Mouse (Mus musculus): ENCODE results near the gene Rell1. TPM values are rescaled to one million over a fixed set of nuclear protein-coding genes. Genes with fewer than 3 reads are reported as not detected.

Gene Rell1
- total and polyA plus RNA-seq, 2 experiments from 2014 or later = 5.8 to 8.0 TPM

DNA sequence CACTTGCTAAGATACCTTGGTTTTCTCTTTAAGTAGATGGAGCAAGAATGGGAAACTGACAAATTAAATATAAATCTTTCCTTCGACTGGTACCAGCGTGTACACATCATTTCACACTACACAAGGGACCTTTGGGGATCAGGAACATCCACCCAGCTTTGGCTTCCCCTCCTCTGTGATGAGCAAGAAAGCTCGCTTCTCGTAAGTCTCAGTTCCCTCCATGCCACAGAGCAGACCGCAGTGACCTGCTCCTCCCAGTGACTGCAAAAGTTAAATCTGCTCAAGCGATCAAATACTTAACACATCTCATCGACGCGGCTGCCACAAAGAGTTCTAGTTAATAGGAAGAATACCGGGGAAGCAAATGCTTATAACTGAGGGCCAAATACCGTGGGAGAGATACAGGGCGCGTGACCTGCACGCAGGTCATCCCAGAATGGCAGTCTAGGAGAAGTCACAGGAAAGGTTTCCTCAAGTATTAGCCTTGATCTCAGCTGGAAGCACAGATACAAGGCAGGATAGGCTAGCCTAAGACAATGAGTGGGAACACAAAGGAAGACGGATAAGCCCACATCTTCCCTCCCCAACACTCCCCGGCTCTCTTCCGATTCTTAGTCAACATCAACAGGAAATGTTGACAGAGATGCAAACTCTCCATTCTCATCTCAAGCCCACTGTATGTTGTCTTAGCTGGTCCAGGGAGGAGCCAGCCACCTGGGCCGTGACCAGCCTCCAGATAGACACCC is 9.6 kb downstream of the Rell1 start:
- no peak for TF ChIP-seq CTCF (IDR thresholded peaks at IDR 0.05; ENCODE audit: low read depth)
- no peak for TF ChIP-seq EP300 (IDR thresholded peaks at IDR 0.05; ENCODE audit: low read depth)
- no peak for DNase-seq (ENCODE audit: low spot score)
- Histone ChIP-seq H3K9ac (replicated peaks; ENCODE audit: low read depth, low read length) (no peak overlapping the region), H3K27ac (ENCODE audit: low read depth) (no peak overlapping the region), H3K4me3 (ENCODE audit: low read depth, low read length) (no peak overlapping the region), H3K4me1 (ENCODE audit: control insufficient read depth, insufficient read depth) (no peaks in the 10 kb centered on the region), H3K36me3 (replicated peaks; ENCODE audit: control insufficient read depth, insufficient read depth, low read length) (no peaks in the 10 kb centered on the region), H3K27me3 (ENCODE audit: control insufficient read depth, insufficient read depth, low read length) (no peaks in the 10 kb centered on the region), H3K9me3 (replicated peaks; ENCODE audit: control insufficient read depth, low read length) (no peaks in the 10 kb centered on the region), H3K4me2 (ENCODE audit: low read depth, low read length) (no peak overlapping the region)
- ATAC-seq (ENCODE audit: insufficient read depth, low read depth) = no peak
- 67% methylated on average over 18 of the region's 18 CpGs for WGBS

DNA sequence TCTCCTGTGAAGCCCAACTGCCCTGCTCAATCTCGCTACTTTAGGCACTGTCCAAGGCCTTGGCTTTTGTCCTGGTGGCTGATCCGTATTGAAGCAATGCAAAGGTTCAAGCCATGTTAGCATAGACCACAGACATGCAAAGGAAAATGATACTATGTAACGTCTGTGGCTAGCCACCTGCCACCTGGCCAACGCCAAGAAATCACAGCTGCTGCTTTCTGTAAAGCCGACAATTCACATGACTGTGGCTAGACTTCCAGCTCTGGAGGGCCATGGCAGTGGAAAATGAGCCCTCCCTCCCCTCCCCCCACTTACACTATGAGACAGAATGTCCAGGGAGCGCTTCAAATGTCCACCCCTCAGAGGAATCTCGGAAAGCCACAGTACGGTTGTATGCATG is 11.1 kb downstream of the Rell1 start:
- ATAC-seq (ENCODE audit: insufficient read depth, low read depth) = no peak
- Histone ChIP-seq H3K4me2 (ENCODE audit: low read depth, low read length) (no peak overlapping the region), H3K27ac (ENCODE audit: low read depth) (no peak overlapping the region), H3K9me3 (replicated peaks; ENCODE audit: control insufficient read depth, low read length) (no peaks in the 10 kb centered on the region), H3K4me1 (ENCODE audit: control insufficient read depth, insufficient read depth) (no peaks in the 10 kb centered on the region), H3K36me3 (replicated peaks; ENCODE audit: control insufficient read depth, insufficient read depth, low read length) (no peaks in the 10 kb centered on the region), H3K9ac (replicated peaks; ENCODE audit: low read depth, low read length) (no peak overlapping the region), H3K27me3 (ENCODE audit: control insufficient read depth, insufficient read depth, low read length) (no peaks in the 10 kb centered on the region), H3K4me3 (ENCODE audit: low read depth, low read length) (no peak overlapping the region)
- 69% methylated on average over 8 of the region's 8 CpGs for WGBS
- no peak for TF ChIP-seq CTCF (IDR thresholded peaks at IDR 0.05; ENCODE audit: low read depth)
- TF ChIP-seq EP300 (IDR thresholded peaks at IDR 0.05; ENCODE audit: low read depth) = no peak
- no peak for DNase-seq (ENCODE audit: low spot score)

DNA sequence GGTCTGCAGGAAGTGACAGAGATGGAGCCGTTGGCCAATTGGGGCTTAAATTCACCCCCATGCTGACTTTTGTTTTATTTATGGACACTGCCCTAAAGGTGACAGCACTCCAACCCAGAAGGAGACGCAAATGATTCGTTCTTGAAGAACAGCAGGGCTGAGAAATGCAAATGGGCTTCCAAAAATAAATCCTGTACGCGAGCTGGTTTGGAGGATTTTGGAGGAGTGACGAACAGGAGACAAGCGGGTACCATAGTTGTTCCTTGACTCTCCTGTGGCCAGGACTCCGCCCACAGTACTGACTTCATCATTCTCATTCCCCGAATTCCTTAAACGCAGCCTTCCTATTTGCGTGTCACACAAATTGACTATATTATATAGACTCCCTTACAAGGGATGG is 12.3 kb downstream of the Rell1 start:
- DNase-seq (ENCODE audit: low spot score) (no peak), ATAC-seq (ENCODE audit: insufficient read depth, low read depth) (no peak)
- WGBS = 55% methylated on average over 11 of the region's 11 CpGs
- Histone ChIP-seq H3K36me3 (replicated peaks; ENCODE audit: control insufficient read depth, insufficient read depth, low read length) (no peaks in the 10 kb centered on the region), H3K27ac (ENCODE audit: low read depth) (no peak overlapping the region), H3K4me3 (ENCODE audit: low read depth, low read length) (no peak overlapping the region), H3K27me3 (ENCODE audit: control insufficient read depth, insufficient read depth, low read length) (no peaks in the 10 kb centered on the region), H3K9me3 (replicated peaks; ENCODE audit: control insufficient read depth, low read length) (no peaks in the 10 kb centered on the region), H3K4me2 (ENCODE audit: low read depth, low read length) (no peak overlapping the region), H3K9ac (replicated peaks; ENCODE audit: low read depth, low read length) (no peak overlapping the region), H3K4me1 (ENCODE audit: control insufficient read depth, insufficient read depth) (no peaks in the 10 kb centered on the region)
- TF ChIP-seq CTCF (IDR thresholded peaks at IDR 0.05; ENCODE audit: low read depth) (no peak), EP300 (IDR thresholded peaks at IDR 0.05; ENCODE audit: low read depth) (no peak)

DNA sequence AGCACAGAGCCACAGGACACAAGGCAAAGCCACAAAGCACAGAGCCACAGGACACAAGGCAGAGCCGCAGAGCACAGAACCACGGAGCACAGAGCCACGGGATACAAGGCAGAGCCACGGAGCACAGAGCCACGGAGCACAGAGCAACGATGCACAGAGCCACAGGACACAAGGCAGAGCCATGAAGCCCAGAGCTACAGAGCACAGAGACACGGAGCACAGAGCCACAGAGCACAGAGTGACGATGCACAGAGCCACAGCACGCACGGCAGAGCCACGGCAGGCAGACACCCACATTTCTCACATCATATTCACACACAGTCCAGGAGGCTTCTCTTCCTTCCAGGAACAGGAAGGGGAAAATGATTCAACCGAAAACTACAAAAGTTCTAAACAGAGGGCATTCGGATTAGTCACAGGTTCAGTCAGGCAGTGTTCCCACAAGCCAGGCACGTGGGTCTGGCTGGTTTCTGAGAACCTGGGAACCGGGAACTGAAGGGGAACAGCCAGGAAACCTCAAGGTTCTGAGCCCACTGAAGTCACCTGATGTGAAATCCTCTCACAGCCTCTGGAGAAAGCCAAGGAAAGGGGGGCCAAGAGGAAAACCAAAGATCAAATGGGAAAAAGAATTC is 15.2 kb downstream of the Rell1 start:
- Histone ChIP-seq H3K9me3 (replicated peaks; ENCODE audit: control insufficient read depth, low read length) (no peaks in the 10 kb centered on the region), H3K9ac (replicated peaks; ENCODE audit: low read depth, low read length) (no peak overlapping the region), H3K4me2 (ENCODE audit: low read depth, low read length) (no peak overlapping the region), H3K4me1 (ENCODE audit: control insufficient read depth, insufficient read depth) (peaks cover 5% of the 10 kb centered on the region; the same call in 1 of the 2 replicates), H3K4me3 (ENCODE audit: low read depth, low read length) (no peak overlapping the region), H3K36me3 (replicated peaks; ENCODE audit: control insufficient read depth, insufficient read depth, low read length) (no peaks in the 10 kb centered on the region), H3K27ac (ENCODE audit: low read depth) (no peak overlapping the region), H3K27me3 (ENCODE audit: control insufficient read depth, insufficient read depth, low read length) (no peaks in the 10 kb centered on the region)
- DNase-seq (ENCODE audit: low spot score) (no peak), ATAC-seq (ENCODE audit: insufficient read depth, low read depth) (0 out of 2 replicates have a peak, but pooled peaks have one; percentile 3)
- no peak for TF ChIP-seq EP300 (IDR thresholded peaks at IDR 0.05; ENCODE audit: low read depth)
- no peak for TF ChIP-seq CTCF (IDR thresholded peaks at IDR 0.05; ENCODE audit: low read depth)
- WGBS = 71% methylated on average over 15 of the region's 15 CpGs

DNA sequence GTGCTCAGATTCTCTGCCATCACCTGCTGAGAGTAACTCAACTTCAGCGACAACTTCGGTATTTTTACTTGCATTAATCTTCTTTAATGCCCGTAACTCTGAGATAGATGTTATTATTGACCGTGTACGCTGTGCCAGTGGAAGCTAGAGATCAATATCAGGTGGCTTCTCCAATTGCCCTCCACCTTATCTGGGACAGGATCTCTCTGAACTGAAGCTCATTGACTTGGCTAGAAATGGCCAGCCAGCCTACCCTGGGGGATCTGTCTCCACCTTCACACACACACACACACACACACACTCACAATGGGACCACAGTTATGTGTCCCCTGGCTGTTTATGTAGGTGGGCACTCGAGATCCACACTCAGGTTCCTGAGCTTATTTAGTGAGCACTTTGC is 16.7 kb downstream of the Rell1 start:
- WGBS = 66% methylated on average over 6 of the region's 6 CpGs
- no peak for DNase-seq (ENCODE audit: low spot score)
- TF ChIP-seq EP300 (IDR thresholded peaks at IDR 0.05; ENCODE audit: low read depth) (no peak), CTCF (IDR thresholded peaks at IDR 0.05; ENCODE audit: low read depth) (no peak)
- Histone ChIP-seq H3K9ac (replicated peaks; ENCODE audit: low read depth, low read length) (no peak overlapping the region), H3K27ac (ENCODE audit: low read depth) (no peak overlapping the region), H3K9me3 (replicated peaks; ENCODE audit: control insufficient read depth, low read length) (no peaks in the 10 kb centered on the region), H3K4me1 (ENCODE audit: control insufficient read depth, insufficient read depth) (peaks cover 5% of the 10 kb centered on the region; the same call in 1 of the 2 replicates), H3K4me3 (ENCODE audit: low read depth, low read length) (no peak overlapping the region), H3K4me2 (ENCODE audit: low read depth, low read length) (no peak overlapping the region), H3K36me3 (replicated peaks; ENCODE audit: control insufficient read depth, insufficient read depth, low read length) (no peaks in the 10 kb centered on the region), H3K27me3 (ENCODE audit: control insufficient read depth, insufficient read depth, low read length) (no peaks in the 10 kb centered on the region)
- ATAC-seq (ENCODE audit: insufficient read depth, low read depth) = no peak

Measured in heart, postnatal 0 days (tissue).